Mouse (Mus musculus) small intestine, adult 2 months (tissue): ENCODE measurements around the gene Ppp2r1b. TPM values are rescaled to one million over a fixed set of nuclear protein-coding genes. Genes with fewer than 3 reads are reported as not detected.

Experiments used
- H3K27ac ChIP-seq: fragments of 200-500 bp; 2 replicates; pipeline ENCODE4 v1.5.1; 2012; ENCODE audit warnings: low read depth, low read length, control low read depth, inconsistent platforms; ENCODE audit not compliant: insufficient read depth
- H3K27me3 ChIP-seq: fragments of 200-500 bp; 2 replicates; pipeline ENCODE4 v1.6.1; 2012; ENCODE audit warnings: mild to moderate bottlenecking, moderate library complexity, low read length, inconsistent platforms; ENCODE audit not compliant: control insufficient read depth, insufficient read depth
- H3K36me3 ChIP-seq: fragments of 200-500 bp; 2 replicates; pipeline ENCODE4 v1.6.1; 2012; ENCODE audit warnings: mild to moderate bottlenecking, low read length, control low read depth, inconsistent platforms; ENCODE audit not compliant: control insufficient read depth, insufficient read depth
- H3K4me1 ChIP-seq: fragments of 200-500 bp; 2 replicates; pipeline ENCODE4 v1.6.1; 2012; ENCODE audit warnings: low read length, inconsistent platforms, mixed read lengths; ENCODE audit not compliant: control insufficient read depth, insufficient read depth, insufficient read length
- H3K4me3 ChIP-seq: fragments of 200-500 bp; 2 replicates; pipeline ENCODE4 v1.5.1; 2012; ENCODE audit warnings: low read depth, mild to moderate bottlenecking, control low read depth, inconsistent platforms, low read length, moderate library complexity
- CTCF ChIP-seq: fragments of 200-500 bp; IDR thresholded peaks from 2 replicates; pipeline ENCODE4 v1.5.1; 2012; ENCODE audit warnings: low read depth, mild to moderate bottlenecking, control low read depth, inconsistent platforms, low read length, moderate library complexity, mixed read lengths; ENCODE audit not compliant: insufficient replicate concordance, insufficient read length; ENCODE audit errors: extremely low read depth
- POLR2A ChIP-seq: fragments of 200-500 bp; IDR thresholded peaks from 2 replicates; pipeline ENCODE4 v1.6.1; 2012; ENCODE audit warnings: low read depth, mild to moderate bottlenecking, control low read depth, inconsistent platforms, low read length, moderate library complexity
- WGBS: fragments of 180-500 bp; shearing (Covaris S2); methylation state at CpG from one replicate; pipeline ENCODE4 v1.1.7; 2018; 5-methylcytosine and 5-hydroxymethylcytosine counted together
- polyA plus RNA-seq: library from polyadenylated mRNA; depleted of rRNA; stranded (reverse); fragments of >200 nt; gene quantifications from 2 replicates; pipeline ENCODE4 v1.2.3, GENCODE M21; 2012

The Ppp2r1b gene
- polyA plus RNA-seq, 1 experiment: 1.9 TPM

DNA sequence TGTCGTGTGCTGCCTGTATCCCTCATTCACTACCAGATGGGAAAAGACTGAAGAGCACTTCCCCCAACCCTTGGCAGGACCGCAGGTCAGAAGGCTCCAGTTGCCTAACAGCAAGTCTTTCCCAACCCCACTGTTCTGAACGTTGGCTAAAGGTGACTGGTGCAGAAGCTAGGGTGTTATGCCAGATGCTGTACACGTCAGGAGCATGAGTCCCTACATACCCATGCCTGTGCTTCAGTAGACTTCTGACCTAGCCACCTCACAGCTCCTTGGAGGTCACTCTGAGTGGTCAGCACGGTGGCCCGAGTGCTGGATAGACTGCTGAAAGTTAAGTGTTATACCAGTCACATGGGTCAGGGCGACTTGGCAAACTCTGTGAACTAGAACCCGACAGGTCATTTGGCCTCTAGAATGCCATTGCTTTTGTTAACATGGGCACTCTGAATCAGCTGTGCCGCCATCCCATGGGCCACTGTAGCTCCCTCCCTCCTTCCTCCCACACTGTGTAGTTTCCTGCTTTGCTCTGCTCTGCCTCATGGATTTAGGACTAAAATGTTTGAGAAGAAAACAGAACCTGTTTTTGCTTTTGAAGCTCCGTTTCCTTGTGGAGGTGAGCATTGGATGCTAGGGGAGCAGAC is 9.9 kb upstream of the Ppp2r1b start:
- H3K27ac ChIP-seq: no peak overlapping the region
- H3K27me3 ChIP-seq: no peaks in the 10 kb centered on the region
- TF ChIP-seq CTCF (no peak), POLR2A (no peak)
- H3K4me3 ChIP-seq: no peak overlapping the region
- no peaks in the 10 kb centered on the region for H3K4me1 ChIP-seq
- WGBS: 84% methylated on average over 10 of the region's 10 CpGs
- H3K36me3 ChIP-seq: peaks cover 4% of the 10 kb centered on the region; the same call in 1 of the 2 replicates

DNA sequence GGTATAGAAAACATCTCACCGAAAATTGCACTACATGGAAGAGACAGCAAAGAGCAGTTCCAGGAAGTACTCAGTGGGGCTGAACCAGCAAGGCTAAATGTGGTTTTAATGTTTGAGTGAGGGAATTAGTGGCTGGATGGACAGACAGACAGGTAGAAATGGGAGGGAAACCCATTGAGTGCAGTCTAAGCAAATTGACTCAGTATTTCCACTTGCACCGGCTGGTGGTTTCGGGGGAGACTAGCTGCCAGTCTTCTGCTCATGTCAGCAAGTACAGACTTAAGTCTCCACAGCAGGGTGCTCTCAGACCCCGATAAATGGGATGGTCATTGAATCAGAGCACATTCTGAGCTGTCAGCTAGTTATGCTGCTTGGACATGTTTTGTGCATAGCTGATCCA is 9.0 kb upstream of the Ppp2r1b start:
- 89% methylated on average over 4 of the region's 4 CpGs for WGBS
- TF ChIP-seq POLR2A (no peak), CTCF (no peak)
- no peak overlapping the region for H3K27ac ChIP-seq
- no peak overlapping the region for H3K4me3 ChIP-seq
- peaks cover 4% of the 10 kb centered on the region; the same call in 1 of the 2 replicates for H3K36me3 ChIP-seq
- H3K4me1 ChIP-seq: no peaks in the 10 kb centered on the region
- no peaks in the 10 kb centered on the region for H3K27me3 ChIP-seq

DNA sequence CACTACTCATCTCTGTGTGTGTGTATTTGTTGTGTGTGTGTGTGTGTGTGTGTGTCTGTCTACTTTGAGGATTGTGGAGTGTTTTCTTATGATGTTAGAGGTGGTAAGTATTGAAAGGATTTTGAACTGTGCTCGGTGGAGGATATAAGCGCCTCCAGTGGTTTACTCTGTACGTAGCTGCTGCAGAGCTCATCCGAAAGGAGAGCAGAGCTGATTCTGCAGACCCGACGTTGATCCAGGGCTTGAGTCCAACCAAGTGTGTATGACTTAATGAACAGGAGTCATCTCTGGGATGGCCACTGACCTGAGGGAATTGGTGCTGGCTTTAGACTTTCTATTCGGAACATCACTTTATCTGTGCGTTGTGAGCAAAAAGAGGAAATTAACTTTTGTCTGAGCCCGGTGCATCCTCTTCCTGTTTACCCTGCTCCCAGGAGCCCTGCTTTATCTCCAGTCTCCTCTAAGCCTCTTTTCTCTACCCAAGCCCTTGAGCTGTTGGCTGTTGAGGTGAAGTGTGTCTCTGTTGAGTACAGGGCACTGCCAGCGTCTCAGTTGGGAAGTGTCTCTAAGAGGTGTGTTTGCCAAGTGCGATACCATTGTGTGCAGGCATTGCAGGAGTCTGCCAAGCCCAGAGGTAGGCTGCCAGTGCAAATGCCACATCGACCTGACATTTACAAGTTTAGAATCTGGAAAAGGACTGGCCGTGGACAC is 3.9 kb upstream of the Ppp2r1b start:
- Histone ChIP-seq H3K4me3 (no peak overlapping the region), H3K36me3 (peaks cover 16% of the 10 kb centered on the region), H3K27me3 (no peaks in the 10 kb centered on the region), H3K27ac (no peak overlapping the region), H3K4me1 (no peaks in the 10 kb centered on the region)
- WGBS: 72% methylated on average over 13 of the region's 13 CpGs
- TF ChIP-seq CTCF (no peak), POLR2A (no peak)

DNA sequence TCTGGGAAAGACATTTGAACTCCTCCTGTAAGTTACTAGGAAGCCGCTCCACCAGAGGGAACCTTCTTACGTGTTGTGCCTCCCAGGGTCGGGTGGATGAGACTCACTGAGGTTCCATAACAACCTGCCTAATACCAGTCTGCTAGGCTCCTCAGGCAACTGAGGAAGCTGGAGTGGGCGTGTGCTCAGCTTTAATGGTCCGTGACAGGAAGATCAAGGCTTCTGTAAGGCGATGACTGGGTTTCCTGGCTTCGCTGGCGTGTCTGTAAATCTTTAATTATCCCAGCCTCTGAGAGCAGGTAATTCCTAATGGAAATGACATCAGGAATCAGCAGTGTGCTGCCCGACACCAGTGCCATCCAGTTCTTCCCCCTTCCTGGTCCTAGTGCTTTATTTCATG is 446 bp downstream of the Ppp2r1b start:
- H3K4me3 ChIP-seq: no peak overlapping the region
- peaks cover 15% of the 10 kb centered on the region for H3K4me1 ChIP-seq
- 79% methylated on average over 9 of the region's 9 CpGs for WGBS
- H3K36me3 ChIP-seq: peaks cover 12% of the 10 kb centered on the region
- H3K27ac ChIP-seq: no peak overlapping the region
- no peak for TF ChIP-seq POLR2A
- TF ChIP-seq CTCF: no peak
- H3K27me3 ChIP-seq: no peaks in the 10 kb centered on the region

DNA sequence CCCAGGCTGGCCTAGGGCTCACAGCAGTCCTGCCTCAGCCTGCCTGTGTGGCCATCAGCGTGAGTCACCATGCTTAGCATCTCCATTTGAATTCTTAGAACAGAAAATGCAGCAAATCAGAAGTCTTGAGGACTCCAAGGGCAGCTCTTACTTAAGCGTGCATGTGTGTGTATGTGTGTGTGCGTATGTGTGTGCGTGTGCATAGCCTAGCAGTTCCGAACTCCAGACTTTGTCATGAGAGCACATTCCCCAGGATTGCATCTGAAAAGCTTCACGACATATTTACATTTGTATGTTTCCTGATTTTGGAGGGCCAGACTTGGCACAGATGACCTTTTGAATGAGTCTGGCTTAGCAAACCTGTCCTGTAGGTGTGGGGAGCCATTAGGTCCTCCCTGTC is 2.0 kb downstream of the Ppp2r1b start:
- Histone ChIP-seq H3K27ac (no peak overlapping the region), H3K36me3 (peaks cover 12% of the 10 kb centered on the region), H3K27me3 (no peaks in the 10 kb centered on the region), H3K4me1 (peaks cover 18% of the 10 kb centered on the region), H3K4me3 (no peak overlapping the region)
- WGBS: 84% methylated on average over 6 of the region's 6 CpGs
- no peak for TF ChIP-seq POLR2A
- TF ChIP-seq CTCF: no peak

DNA sequence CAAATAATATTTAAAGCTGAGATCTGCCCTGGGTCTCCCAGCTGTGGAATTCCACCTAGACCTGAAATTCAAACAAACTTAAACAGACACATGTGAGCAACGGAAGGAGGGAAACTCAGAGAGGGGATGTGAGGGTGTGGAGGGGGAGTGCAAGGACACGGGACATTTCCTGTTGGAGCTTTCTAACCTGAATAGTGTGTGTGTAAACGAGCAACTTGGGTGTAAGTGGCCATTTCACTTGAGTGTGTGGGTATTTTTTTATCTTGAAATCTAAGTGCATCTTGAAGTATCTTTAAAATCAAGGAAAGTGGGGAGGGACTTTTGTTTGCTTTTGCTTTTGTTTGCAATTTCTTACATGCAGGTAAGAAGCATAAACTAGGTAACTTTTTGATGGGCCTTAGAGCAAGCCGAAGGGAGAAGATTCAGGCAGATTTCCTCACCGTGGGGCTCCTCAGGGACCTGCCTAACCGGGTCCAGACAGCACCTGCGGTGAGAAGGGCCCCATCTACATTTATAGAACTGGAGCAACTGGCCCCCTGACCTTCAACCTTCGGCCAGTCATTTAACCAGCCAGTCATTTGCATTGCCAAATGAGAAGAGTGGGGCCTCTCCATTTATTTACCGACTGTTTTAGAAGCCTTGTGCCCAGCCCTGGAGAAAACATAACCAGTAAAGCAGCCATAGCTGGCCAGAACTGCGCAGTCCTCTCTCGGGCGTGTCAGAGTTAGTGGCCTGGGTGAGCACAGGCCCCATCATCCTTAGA is 2.7 kb downstream of the Ppp2r1b start:
- Histone ChIP-seq H3K36me3 (peaks cover 9% of the 10 kb centered on the region), H3K27me3 (no peaks in the 10 kb centered on the region), H3K4me3 (no peak overlapping the region), H3K27ac (no peak overlapping the region), H3K4me1 (peaks cover 18% of the 10 kb centered on the region)
- TF ChIP-seq POLR2A (no peak), CTCF (no peak)
- WGBS: 34% methylated on average over 12 of the region's 12 CpGs

DNA sequence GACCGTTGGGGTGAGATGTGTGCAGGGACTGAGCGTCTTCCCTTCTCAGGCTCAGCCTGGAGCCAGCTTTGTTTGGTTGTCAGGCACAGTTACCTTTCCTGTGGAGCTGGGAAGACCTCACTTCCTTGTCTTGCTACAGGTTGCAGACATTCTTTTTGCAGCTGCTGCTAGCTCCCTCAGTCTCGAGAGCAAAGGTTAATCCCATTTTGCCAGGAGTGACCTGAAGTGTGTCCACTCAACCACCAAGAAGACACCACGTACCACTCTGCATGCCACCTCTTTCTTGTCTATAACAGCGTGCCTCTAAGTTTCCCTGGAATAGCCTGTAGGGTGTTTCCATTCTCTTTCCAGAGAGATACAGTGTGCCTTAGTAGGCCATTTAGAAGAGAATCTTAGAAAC is 3.7 kb downstream of the Ppp2r1b start:
- WGBS: 41% methylated on average over 5 of the region's 5 CpGs
- Histone ChIP-seq H3K4me1 (peaks cover 18% of the 10 kb centered on the region), H3K36me3 (peaks cover 2% of the 10 kb centered on the region; the same call in 1 of the 2 replicates), H3K27me3 (no peaks in the 10 kb centered on the region), H3K27ac (no peak overlapping the region), H3K4me3 (no peak overlapping the region)
- TF ChIP-seq CTCF (no peak), POLR2A (no peak)
